ENCODE assay signal across 12 mouse cellular contexts in the genomic region with DNA sequence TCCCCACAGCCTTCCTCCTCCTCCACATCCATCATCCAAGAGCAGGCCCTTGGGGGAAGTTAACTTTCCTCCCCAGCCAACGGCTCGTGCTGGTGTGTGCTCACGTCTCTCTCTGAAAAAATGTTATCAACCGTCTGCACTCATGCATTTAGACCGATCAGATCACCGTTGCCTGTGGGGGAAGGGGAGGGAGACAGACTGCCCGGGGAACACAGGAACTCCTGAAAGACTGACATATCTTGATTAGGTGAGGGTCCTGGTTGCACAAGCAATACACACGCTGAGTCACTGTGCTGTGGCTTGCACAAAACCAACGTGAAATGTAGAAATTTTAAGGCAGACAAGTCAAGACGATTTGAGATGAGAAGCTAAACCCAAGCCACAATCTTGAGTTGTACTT. TPM values are rescaled to one million over a fixed set of nuclear protein-coding genes. Genes with fewer than 3 reads are reported as not detected.
DNase-seq lines count a peak whose midpoint lies in the region; ATAC-seq and TF ChIP-seq lines count a peak whose summit lies in the region.
"Had no signal": no experiment of that assay in that cellular context is flagged by ENCODE, and none has a peak within 500 bp of the region (broad histone marks: within the 10 kb centered on the region; RNA-seq: fewer than 3 reads in every experiment).

No protein-coding gene starts in this region.

- no peaks in the 10 kb centered on the region for H3K27me3 ChIP-seq in intestine, embryonic 15.5 days (replicated peaks)
- H3K27me3 ChIP-seq in intestine, postnatal 0 days (replicated peaks; ENCODE audit: control insufficient read depth, insufficient read depth, low read length) = no peaks in the 10 kb centered on the region
- no peaks in the 10 kb centered on the region for H3K27me3 ChIP-seq in MEL (ENCODE audit: control insufficient read depth in 1 of 2, insufficient read depth in 2 of 2, low read length in 2 of 2)

- H3K4me2 ChIP-seq in intestine, embryonic 15.5 days (replicated peaks) = no peak overlapping the region
- no peak overlapping the region for H3K4me2 ChIP-seq in intestine, postnatal 0 days (replicated peaks; ENCODE audit: low read depth)

- H3K79me2 ChIP-seq in MEL (ENCODE audit: control insufficient read depth, insufficient read depth, low read length, poor library complexity) = no peaks in the 10 kb centered on the region

- peak; percentile 95 for DNase-seq in MEL (ENCODE audit: low read depth, low spot score)
- no peak for DNase-seq in cerebellum, postnatal 4 days (ENCODE audit: low spot score in 2 of 2)
- DNase-seq in cerebellum, adult 18-20 months = no peak
- DNase-seq in cerebellum, postnatal 14 days = no peak
- DNase-seq: heart, postnatal 14 days; lung, postnatal 10 days had no signal

- no peak for TF ChIP-seq CTCF in intestine, postnatal 0 days (IDR thresholded peaks at IDR 0.05; ENCODE audit: low read depth)
- TF ChIP-seq CTCF in MEL (IDR thresholded peaks at IDR 0.05 in 2 of 3, conservative IDR thresholded peaks at IDR 0.05 in 1 of 3; ENCODE audit: control insufficient read depth in 1 of 3, insufficient read depth in 1 of 3, low read depth in 2 of 3, low read length in 3 of 3, poor library complexity in 1 of 3, severe bottlenecking in 1 of 3) = no peak

- H3K9ac ChIP-seq in intestine, embryonic 15.5 days = no peak overlapping the region
- H3K9ac ChIP-seq in intestine, postnatal 0 days (ENCODE audit: low read depth, low read length) = no peak overlapping the region
- peak overlapping the region; percentile 46 for H3K9ac ChIP-seq in MEL (ENCODE audit: control insufficient read depth, low read depth, low read length, poor library complexity, severe bottlenecking)

- TF ChIP-seq POLR2A in MEL (IDR thresholded peaks at IDR 0.05; ENCODE audit: control insufficient read depth in 1 of 2, insufficient read depth in 1 of 2, low read depth in 1 of 2, low read length in 2 of 2, poor library complexity in 1 of 2) = peak in 1 of 2 experiments; percentile 52; a peak in 1 of 4 replicates

- no peak overlapping the region for H3K27ac ChIP-seq in intestine, embryonic 15.5 days
- no peak overlapping the region for H3K27ac ChIP-seq in intestine, postnatal 0 days (ENCODE audit: low read depth, low read length)
- peak overlapping the region; percentile 99 for H3K27ac ChIP-seq in MEL (ENCODE audit: control insufficient read depth, low read depth, low read length)

- 33% methylated on average over 10 of the region's 10 CpGs for WGBS in intestine, embryonic 15.5 days
- 26% methylated on average over 10 of the region's 10 CpGs for WGBS in intestine, postnatal 0 days

- H3K4me1 ChIP-seq in intestine, embryonic 15.5 days (replicated peaks) = peaks cover 10% of the 10 kb centered on the region
- peaks cover 7% of the 10 kb centered on the region; the same call in 1 of the 2 replicates for H3K4me1 ChIP-seq in intestine, postnatal 0 days (replicated peaks; ENCODE audit: control insufficient read depth, insufficient read depth, low read length)
- peaks cover 4 to 30% of the 10 kb centered on the region in 2 experiments for H3K4me1 ChIP-seq in MEL (ENCODE audit: control insufficient read depth in 1 of 2, insufficient read depth in 2 of 2, low read length in 2 of 2)

- H3K36me3 ChIP-seq in intestine, embryonic 15.5 days = no peaks in the 10 kb centered on the region
- H3K36me3 ChIP-seq in intestine, postnatal 0 days (ENCODE audit: control insufficient read depth, insufficient read depth) = no peaks in the 10 kb centered on the region
- peaks cover 0 to 32% of the 10 kb centered on the region in 2 experiments; a peak in 2 of 4 replicates for H3K36me3 ChIP-seq in MEL (ENCODE audit: control insufficient read depth in 1 of 2, insufficient read depth in 2 of 2, low read length in 2 of 2)

- ATAC-seq in intestine, embryonic 15.5 days = peak; percentile 50; the same call in 1 of the 2 replicates
- no peak for ATAC-seq in intestine, postnatal 0 days
- peak; percentile 87 for ATAC-seq in erythroid progenitor cell, adult 5-6 weeks (replicated peaks; ENCODE audit: low FRiP score, poor library complexity, severe bottlenecking)
- ATAC-seq in megakaryocyte progenitor cell, adult 5-6 weeks (replicated peaks; ENCODE audit: poor library complexity) = peak; percentile 82

- H3K4me3 ChIP-seq in intestine, embryonic 15.5 days (replicated peaks) = no peak overlapping the region
- H3K4me3 ChIP-seq in intestine, postnatal 0 days (ENCODE audit: low read depth, low read length) = no peak overlapping the region
- H3K4me3 ChIP-seq in MEL (ENCODE audit: control insufficient read depth in 1 of 2, insufficient read depth in 1 of 2, low read depth in 2 of 2, low read length in 2 of 2) = no peak overlapping the region

- peak; percentile 98 to 100 for TF ChIP-seq EP300 in MEL (IDR thresholded peaks at IDR 0.05; ENCODE audit: low read depth in 1 of 2, low read length in 2 of 2)

- no peaks in the 10 kb centered on the region for H3K9me3 ChIP-seq in intestine, embryonic 15.5 days
- H3K9me3 ChIP-seq in intestine, postnatal 0 days (ENCODE audit: control insufficient read depth) = no peaks in the 10 kb centered on the region
- H3K9me3 ChIP-seq in MEL (replicated peaks; ENCODE audit: insufficient read depth, low read length) = no peaks in the 10 kb centered on the region

- no peak for TF ChIP-seq RAD21 in MEL (IDR thresholded peaks at IDR 0.05; ENCODE audit: low read depth, low read length)

TF ChIP-seq in MEL, 35 proteins besides CTCF, POLR2A, EP300 and RAD21 (continues in another document):
- no peak for TF ChIP-seq USF2 (IDR thresholded peaks at IDR 0.05; ENCODE audit: borderline replicate concordance in 1 of 2, insufficient read depth in 1 of 2, low read depth in 1 of 2, low read length in 2 of 2)
- TF ChIP-seq SMC3 (IDR thresholded peaks at IDR 0.05; ENCODE audit: low read depth, low read length) = 0 out of 2 replicates have a peak, but pooled peaks have one; percentile 11
- peak; percentile 92 for TF ChIP-seq BHLHE40 (IDR thresholded peaks at IDR 0.05; ENCODE audit: borderline replicate concordance, low read depth, low read length)
- peak; percentile 36 for TF ChIP-seq KAT2A (conservative IDR thresholded peaks at IDR 0.05; ENCODE audit: low read depth, low read length)
- peak; percentile 90 for TF ChIP-seq GABPA (IDR thresholded peaks at IDR 0.05; ENCODE audit: low read depth, low read length)
- 0 out of 2 replicates have a peak, but pooled peaks have one; percentile 60 for TF ChIP-seq ZMIZ1 (IDR thresholded peaks at IDR 0.05; ENCODE audit: low read depth, low read length)
- no peak for TF ChIP-seq USF1 (IDR thresholded peaks at IDR 0.05; ENCODE audit: low read depth, low read length)
- TF ChIP-seq ZKSCAN1 (IDR thresholded peaks at IDR 0.05; ENCODE audit: low read depth, low read length) = 0 out of 2 replicates have a peak, but pooled peaks have one; percentile 26

RNA-seq across cellular contexts. Expression of a gene that starts 9.7 kb away (rescaled TPM):
- 22.4 and 23.8 TPM in 2 replicates for polyA plus RNA-seq in intestine, embryonic 15.5 days (2015; fragmentation: Nextera tagmentation; extraction: Ambion mirVana)
- 22.3 and 22.7 TPM in 2 replicates for polyA plus RNA-seq in intestine, postnatal 0 days (2015; fragmentation: Nextera tagmentation; extraction: Ambion mirVana)
- total RNA-seq in MEL (2012; rRNA removed) = 4.2 and 7.2 TPM in 2 replicates
- polyA plus RNA-seq in MEL (2012; ENCODE audit: insufficient read depth in 1 of 2, insufficient read length in 2 of 2, low read depth in 1 of 2, low replicate concordance in 2 of 2, missing spikeins in 1 of 2) = 10 to 100 TPM in 1 of 2 experiments, not detected in 1; 33.2 TPM
- total RNA-seq in erythroid progenitor cell, adult 5-6 weeks (2015; ENCODE audit: low replicate concordance) = 29.3 and 55.9 TPM in 2 replicates
- 12.4 and 14.4 TPM in 2 replicates for total RNA-seq in erythroid progenitor cell, adult 5-6 weeks (2017; ENCODE audit: low replicate concordance)
- 88.4 and 140 TPM in 2 replicates for total RNA-seq in megakaryocyte progenitor cell, adult 5-6 weeks (2015)
- 48.8 and 85.6 TPM in 2 replicates for total RNA-seq in megakaryocyte progenitor cell, adult 5-6 weeks (2017)

RNA-seq across cellular contexts. Expression of a gene that starts 41.3 kb away (rescaled TPM):
- polyA plus RNA-seq in intestine, embryonic 15.5 days (2015; fragmentation: Nextera tagmentation; extraction: Ambion mirVana) = 1.3 and 2.1 TPM in 2 replicates
- polyA plus RNA-seq in intestine, postnatal 0 days (2015; fragmentation: Nextera tagmentation; extraction: Ambion mirVana) = 1.3 and 1.5 TPM in 2 replicates
- total RNA-seq in MEL (2012; rRNA removed) = 0.04 and 0.07 TPM in 2 replicates
- 1 to 10 TPM in 1 of 2 experiments, not detected in 1; 1.3 TPM for polyA plus RNA-seq in MEL (2012; ENCODE audit: insufficient read depth in 1 of 2, insufficient read length in 2 of 2, low read depth in 1 of 2, low replicate concordance in 2 of 2, missing spikeins in 1 of 2)
- not detected in 2 replicates for total RNA-seq in erythroid progenitor cell, adult 5-6 weeks (2015; ENCODE audit: low replicate concordance)
- 0.39 TPM in 1 of 2 replicates, not detected in the other for total RNA-seq in erythroid progenitor cell, adult 5-6 weeks (2017; ENCODE audit: low replicate concordance)
- total RNA-seq in megakaryocyte progenitor cell, adult 5-6 weeks (2015) = 0.17 TPM in 1 of 2 replicates, not detected in the other
- not detected in 2 replicates for total RNA-seq in megakaryocyte progenitor cell, adult 5-6 weeks (2017)
- total RNA-seq: left cerebral cortex, postnatal 25 days had no signal
- polyA plus RNA-seq: embryonic facial prominence, embryonic 11.5 days had no signal

RNA-seq across cellular contexts. Expression of a gene that starts 46.9 kb away (rescaled TPM):
- 20.1 and 20.7 TPM in 2 replicates for polyA plus RNA-seq in intestine, embryonic 15.5 days (2015; fragmentation: Nextera tagmentation; extraction: Ambion mirVana)
- 7.2 and 7.7 TPM in 2 replicates for polyA plus RNA-seq in intestine, postnatal 0 days (2015; fragmentation: Nextera tagmentation; extraction: Ambion mirVana)
- 1.6 and 1.7 TPM in 2 replicates for total RNA-seq in MEL (2012; rRNA removed)
- 1 to 10 TPM in 1 of 2 experiments, not detected in 1; 6.8 TPM for polyA plus RNA-seq in MEL (2012; ENCODE audit: insufficient read depth in 1 of 2, insufficient read length in 2 of 2, low read depth in 1 of 2, low replicate concordance in 2 of 2, missing spikeins in 1 of 2)
- total RNA-seq in erythroid progenitor cell, adult 5-6 weeks (2015; ENCODE audit: low replicate concordance) = not detected in 2 replicates
- 0.15 and 0.51 TPM in 2 replicates for total RNA-seq in erythroid progenitor cell, adult 5-6 weeks (2017; ENCODE audit: low replicate concordance)
- 0.25 and 0.32 TPM in 2 replicates for total RNA-seq in megakaryocyte progenitor cell, adult 5-6 weeks (2015)
- total RNA-seq in megakaryocyte progenitor cell, adult 5-6 weeks (2017) = 1.2 and 1.3 TPM in 2 replicates

RNA-seq across cellular contexts. Expression of a gene that starts 52.7 kb away (rescaled TPM):
- 3.4 and 3.5 TPM in 2 replicates for polyA plus RNA-seq in intestine, embryonic 15.5 days (2015; fragmentation: Nextera tagmentation; extraction: Ambion mirVana)
- 4.2 and 4.7 TPM in 2 replicates for polyA plus RNA-seq in intestine, postnatal 0 days (2015; fragmentation: Nextera tagmentation; extraction: Ambion mirVana)
- total RNA-seq in MEL (2012; rRNA removed) = not detected in 2 replicates
- under 1 TPM in 1 of 2 experiments, not detected in 1; 0.08 TPM for polyA plus RNA-seq in MEL (2012; ENCODE audit: insufficient read depth in 1 of 2, insufficient read length in 2 of 2, low read depth in 1 of 2, low replicate concordance in 2 of 2, missing spikeins in 1 of 2)
- 10.1 and 12.2 TPM in 2 replicates for total RNA-seq in erythroid progenitor cell, adult 5-6 weeks (2015; ENCODE audit: low replicate concordance)
- total RNA-seq in erythroid progenitor cell, adult 5-6 weeks (2017; ENCODE audit: low replicate concordance) = 3.5 and 10.3 TPM in 2 replicates
- total RNA-seq in megakaryocyte progenitor cell, adult 5-6 weeks (2015) = 106 and 111 TPM in 2 replicates
- total RNA-seq in megakaryocyte progenitor cell, adult 5-6 weeks (2017) = 178 and 215 TPM in 2 replicates
